In the genomic region with DNA sequence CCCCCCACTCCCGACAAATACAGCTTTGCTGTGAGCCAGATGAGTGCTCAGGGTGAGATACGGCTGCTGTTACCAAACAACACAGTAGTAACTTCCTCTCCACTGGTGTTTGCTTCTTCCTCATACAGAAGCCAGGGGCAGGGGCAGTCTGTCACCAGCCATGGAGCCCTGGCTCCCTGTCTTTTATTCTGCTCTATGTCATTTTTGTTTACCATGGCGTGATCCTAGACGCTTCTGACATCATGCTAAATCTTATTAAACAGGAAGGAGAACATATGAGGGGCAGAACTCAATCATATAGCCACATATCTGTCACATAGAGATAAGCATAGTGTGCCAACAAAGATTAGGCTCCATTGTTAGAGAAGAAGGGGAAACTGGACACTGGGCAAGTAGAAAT, we compare ENCODE assay signal across 17 mouse cellular contexts. TPM values are rescaled to one million over a fixed set of nuclear protein-coding genes. Genes with fewer than 3 reads are reported as not detected.
DNase-seq lines count a peak whose midpoint lies in the region; ATAC-seq and TF ChIP-seq lines count a peak whose summit lies in the region.
"Had no signal": no experiment of that assay in that cellular context is flagged by ENCODE, and none has a peak within 500 bp of the region (broad histone marks: within the 10 kb centered on the region; RNA-seq: fewer than 3 reads in every experiment).

No protein-coding gene starts in this region.

- peak; percentile 43 for DNase-seq in lung, postnatal 0 days (ENCODE audit: low spot score)
- DNase-seq in lung, adult 2 months = no peak
- DNase-seq in thymus, postnatal 10 days (ENCODE audit: low spot score in 2 of 2) = no peak
- no peak for DNase-seq in spleen, postnatal 4 days (ENCODE audit: low spot score in 2 of 2)
- no peak for DNase-seq in kidney, adult 11 months
- DNase-seq in cerebellum, adult 2 months = no peak
- DNase-seq: B cell, adult 2 months; cerebellum, adult 11-12 months; forebrain, postnatal 0 days; kidney, adult 9 months; lung, postnatal 36 days had no signal

- TF ChIP-seq POLR2A in lung, adult 2 months (IDR thresholded peaks at IDR 0.05; ENCODE audit: borderline replicate concordance, extremely low read depth, low read depth, low read length) = no peak
- TF ChIP-seq POLR2A in cerebellum, adult 2 months (IDR thresholded peaks at IDR 0.05; ENCODE audit: borderline replicate concordance, insufficient read depth, low read length) = no peak

- no peaks in the 10 kb centered on the region for H3K27me3 ChIP-seq in lung, postnatal 0 days (replicated peaks; ENCODE audit: insufficient read depth, low read length)
- H3K27me3 ChIP-seq in liver, embryonic 12.5 days (replicated peaks) = no peaks in the 10 kb centered on the region
- H3K27me3 ChIP-seq in cerebellum, adult 2 months (ENCODE audit: control insufficient read depth, insufficient read depth, low read length) = no peaks in the 10 kb centered on the region
- H3K27me3 ChIP-seq: midbrain, embryonic 15.5 days had no signal

- no peaks in the 10 kb centered on the region for H3K36me3 ChIP-seq in lung, postnatal 0 days (ENCODE audit: insufficient read depth, low read length)
- H3K36me3 ChIP-seq in liver, embryonic 12.5 days = no peaks in the 10 kb centered on the region
- H3K36me3 ChIP-seq: midbrain, embryonic 15.5 days had no signal

- no peak for ATAC-seq in lung, postnatal 0 days
- 0 out of 2 replicates have a peak, but pooled peaks have one; percentile 6 for ATAC-seq in liver, embryonic 12.5 days
- ATAC-seq in monocyte, adult 5-6 weeks (replicated peaks; ENCODE audit: insufficient number of reproducible peaks, low FRiP score, low TSS enrichment, poor library complexity, severe bottlenecking) = peak; percentile 53; the same call in 1 of the 2 replicates
- ATAC-seq: forebrain, postnatal 0 days; midbrain, embryonic 15.5 days had no signal

- no peak overlapping the region for H3K27ac ChIP-seq in lung, postnatal 0 days (ENCODE audit: low read length)
- H3K27ac ChIP-seq in liver, embryonic 12.5 days = no peak overlapping the region
- H3K27ac ChIP-seq in cerebellum, adult 2 months (ENCODE audit: insufficient read depth, low read length) = no peak overlapping the region
- H3K27ac ChIP-seq: layer of hippocampus, adult 2 months; midbrain, embryonic 15.5 days had no signal

- no peaks in the 10 kb centered on the region for H3K9me3 ChIP-seq in lung, postnatal 0 days (ENCODE audit: low read length)
- no peaks in the 10 kb centered on the region for H3K9me3 ChIP-seq in liver, embryonic 12.5 days (replicated peaks)
- H3K9me3 ChIP-seq: midbrain, embryonic 15.5 days had no signal

- no peak for TF ChIP-seq EP300 in lung, postnatal 0 days (IDR thresholded peaks at IDR 0.05)

- no peak overlapping the region for H3K4me2 ChIP-seq in lung, postnatal 0 days (replicated peaks; ENCODE audit: low read depth, low read length)
- H3K4me2 ChIP-seq in liver, embryonic 12.5 days = 0 out of 2 replicates have a peak overlapping the region, but pooled peaks have one; percentile 32
- H3K4me2 ChIP-seq: heart, embryonic 11.5 days; midbrain, embryonic 15.5 days had no signal

- H3K9ac ChIP-seq in lung, postnatal 0 days (replicated peaks; ENCODE audit: low read depth) = no peak overlapping the region
- no peak overlapping the region for H3K9ac ChIP-seq in liver, embryonic 12.5 days
- H3K9ac ChIP-seq: forebrain, postnatal 0 days; midbrain, embryonic 15.5 days had no signal

- 57% methylated on average over 4 of the region's 4 CpGs for WGBS in lung, postnatal 0 days
- WGBS in lung, adult 2 months = 52% methylated on average over 4 of the region's 4 CpGs
- WGBS in liver, embryonic 12.5 days (ENCODE audit: insufficient replicate concordance) = 13% methylated on average over 4 of the region's 4 CpGs
- WGBS in cerebellum, adult 2 months = 90% methylated on average over 4 of the region's 4 CpGs

- no peak for TF ChIP-seq CTCF in lung, postnatal 0 days (IDR thresholded peaks at IDR 0.05)
- TF ChIP-seq CTCF in lung, adult 2 months (IDR thresholded peaks at IDR 0.05; ENCODE audit: insufficient read depth, low read length) = no peak
- no peak for TF ChIP-seq CTCF in cerebellum, adult 2 months (IDR thresholded peaks at IDR 0.05; ENCODE audit: borderline replicate concordance, insufficient read depth, low read depth, low read length)

- H3K4me3 ChIP-seq in lung, postnatal 0 days (ENCODE audit: low read depth, low read length) = no peak overlapping the region
- H3K4me3 ChIP-seq in lung, adult 2 months (replicated peaks; ENCODE audit: extremely low read depth, low read depth, low read length) = no peak overlapping the region
- no peak overlapping the region for H3K4me3 ChIP-seq in liver, embryonic 12.5 days
- no peak overlapping the region for H3K4me3 ChIP-seq in cerebellum, adult 2 months (replicated peaks; ENCODE audit: insufficient read depth, low read depth, low read length)
- H3K4me3 ChIP-seq: erythroblast, embryonic 14.5 days; layer of hippocampus, adult 2 months; midbrain, embryonic 15.5 days had no signal

- H3K4me1 ChIP-seq in lung, postnatal 0 days (ENCODE audit: insufficient read depth, low read depth, low read length) = no peaks in the 10 kb centered on the region; the same call in 1 of the 2 replicates
- H3K4me1 ChIP-seq in lung, adult 2 months (ENCODE audit: control insufficient read depth, insufficient read depth, low read length) = no peaks in the 10 kb centered on the region
- H3K4me1 ChIP-seq in liver, embryonic 12.5 days = peaks cover 52% of the 10 kb centered on the region
- H3K4me1 ChIP-seq in cerebellum, adult 2 months (ENCODE audit: control insufficient read depth, insufficient read depth, low read length) = peaks cover 6% of the 10 kb centered on the region; the same call in 1 of the 2 replicates

RNA-seq across cellular contexts. Expression of gene Morn1, which starts 30.2 kb away (rescaled TPM):
- polyA plus RNA-seq in lung, postnatal 0 days (2015; fragmentation: Nextera tagmentation; extraction: Ambion mirVana) = 6.2 and 9.4 TPM in 2 replicates
- polyA plus RNA-seq in lung, adult 2 months (2012; rRNA removed) = 14.2 and 15.5 TPM in 2 replicates
- polyA plus RNA-seq in liver, embryonic 12.5 days (2016; fragmentation: Nextera tagmentation; extraction: Ambion mirVana) = 2.0 and 2.1 TPM in 2 replicates
- total RNA-seq in monocyte, adult 5-6 weeks (2017) = 0.97 TPM in 1 of 3 replicates, not detected in the others
- 15.6 and 18.7 TPM in 2 replicates for polyA plus RNA-seq in cerebellum, adult 2 months (2012; rRNA removed)

RNA-seq across cellular contexts. Expression of gene Rer1, which starts 30.4 kb away (rescaled TPM):
- polyA plus RNA-seq in lung, postnatal 0 days (2015; fragmentation: Nextera tagmentation; extraction: Ambion mirVana) = 156 and 157 TPM in 2 replicates
- polyA plus RNA-seq in lung, adult 2 months (2012; rRNA removed) = 76.1 and 85.9 TPM in 2 replicates
- 107 and 109 TPM in 2 replicates for polyA plus RNA-seq in liver, embryonic 12.5 days (2016; fragmentation: Nextera tagmentation; extraction: Ambion mirVana)
- total RNA-seq in monocyte, adult 5-6 weeks (2017) = 111 to 130 TPM (median 118 TPM) in 3 replicates
- polyA plus RNA-seq in cerebellum, adult 2 months (2012; rRNA removed) = 102 and 104 TPM in 2 replicates

RNA-seq across cellular contexts. Expression of gene Pex10, which starts 49.8 kb away (rescaled TPM):
- 17.5 and 19.4 TPM in 2 replicates for polyA plus RNA-seq in lung, postnatal 0 days (2015; fragmentation: Nextera tagmentation; extraction: Ambion mirVana)
- polyA plus RNA-seq in lung, adult 2 months (2012; rRNA removed) = 20.8 and 23.7 TPM in 2 replicates
- 10.3 TPM in 2 replicates for polyA plus RNA-seq in liver, embryonic 12.5 days (2016; fragmentation: Nextera tagmentation; extraction: Ambion mirVana)
- 1.6 to 6.2 TPM (median 3.1 TPM) in 3 replicates for total RNA-seq in monocyte, adult 5-6 weeks (2017)
- polyA plus RNA-seq in cerebellum, adult 2 months (2012; rRNA removed) = 32.0 and 38.1 TPM in 2 replicates
